Mouse (Mus musculus) brain, adult 10 weeks (tissue): ENCODE measurements around the gene Poldip2. TPM values are rescaled to one million over a fixed set of nuclear protein-coding genes. Genes with fewer than 3 reads are reported as not detected.

Experiments
- polyA plus RNA-seq: library from polyadenylated mRNA; stranded (reverse); fragments of 350-450 nt; fragmentation: Illumina TruSeq; extraction: RNeasy Lipid Tissue Mini Kit (QIAGEN cat#74804); gene quantifications from one replicate; pipeline ENCODE4 v1.2.3, GENCODE M21; 2015; ENCODE audit warnings: low read depth, low replicate concordance

Poldip2 gene
- 139 TPM for polyA plus RNA-seq

GRCm38 (mm10) chr11:78512025-78512957, at the start of gene Poldip2, which contains the start of gene Tmem199:
Poldip2 (plus strand) TSS chr11:78512193.
Tmem199 (minus strand) TSS chr11:78512172.

DNA sequence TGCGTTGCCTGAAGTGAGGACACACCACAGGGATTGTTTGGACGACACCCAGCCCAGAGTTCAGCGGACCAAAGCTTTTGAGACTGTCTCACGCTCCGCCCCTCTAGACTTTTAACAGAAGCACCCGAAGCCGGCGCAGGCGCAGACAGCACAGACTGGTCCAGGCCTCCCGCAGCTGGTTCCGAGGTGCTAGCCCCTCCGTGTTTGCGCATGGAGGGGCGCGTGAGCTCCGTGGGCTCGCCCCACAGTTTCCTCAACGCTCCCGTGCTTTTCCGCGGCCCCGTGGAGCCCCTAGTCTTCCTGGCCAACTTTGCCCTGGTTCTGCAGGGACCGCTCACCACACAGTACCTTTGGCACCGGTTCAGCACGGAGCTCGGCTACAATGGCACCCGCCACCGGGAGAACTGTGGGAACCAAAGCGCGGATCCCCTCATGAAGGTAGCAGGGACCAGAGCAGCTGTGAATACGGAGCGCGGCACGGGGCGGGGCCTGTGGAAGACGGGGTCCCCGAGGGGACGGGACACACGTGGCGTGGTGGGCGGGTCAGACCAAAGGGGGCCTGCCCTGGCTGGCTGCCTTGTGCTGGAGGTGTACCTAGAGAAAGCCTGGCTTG, 46.3 kb upstream of the Poldip2 start, which contains the start of gene Slc46a1:
Slc46a1 (plus strand) TSS at position 130 of the 613 bp plus-strand sequence.

DNA sequence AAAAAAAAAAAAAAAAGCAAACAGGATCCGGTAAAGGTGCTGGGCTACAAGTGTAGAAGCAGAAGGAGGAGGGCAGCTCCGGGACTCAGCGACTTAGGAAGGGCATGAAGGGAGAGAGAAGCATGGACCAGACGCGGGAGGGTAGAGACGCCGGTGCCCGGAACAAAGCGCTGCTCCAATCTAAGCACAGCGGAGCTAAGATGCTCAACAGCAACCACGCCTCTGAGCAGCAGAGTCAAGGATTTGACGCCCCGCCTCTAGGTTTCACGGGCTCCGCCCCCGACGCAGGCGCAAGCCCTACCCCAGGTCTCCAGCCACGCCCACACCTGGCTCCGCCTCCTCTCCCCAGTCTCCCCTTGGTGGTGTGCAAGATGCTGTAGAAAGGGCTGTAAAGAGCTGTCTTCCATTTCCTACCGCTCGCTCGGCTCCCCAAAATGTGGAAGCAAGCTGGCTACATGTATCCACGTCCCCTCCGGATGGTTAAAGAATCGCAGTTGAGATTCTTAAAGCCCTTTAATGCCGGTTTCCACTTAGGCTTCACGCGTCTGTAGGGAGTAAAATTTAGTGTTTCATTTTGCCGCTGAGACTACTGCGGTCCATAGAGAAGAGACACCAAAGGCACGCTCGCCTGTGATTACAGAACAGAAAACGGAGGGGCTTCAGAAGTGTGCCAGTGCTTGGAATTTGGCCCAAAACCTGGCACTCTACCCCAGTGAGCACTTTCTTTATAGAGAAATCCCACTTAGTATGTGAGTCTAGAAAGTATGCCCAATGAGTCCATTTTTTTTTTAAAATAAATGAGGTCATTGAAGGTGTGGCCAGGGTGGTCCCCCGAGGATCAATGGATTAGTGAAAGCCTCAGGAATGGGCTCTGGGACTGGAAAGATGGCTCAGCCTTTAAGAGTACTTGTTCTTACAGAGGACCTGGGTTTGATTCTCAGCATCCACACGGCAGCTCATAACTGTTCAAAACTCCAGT, 14.2 kb upstream of the Poldip2 start, which contains the start of gene Sarm1:
Sarm1 (minus strand) TSS at position 211 of the 979 bp plus-strand sequence.

GRCm38 (mm10) chr11:78499004-78499403, 13.0 kb upstream of the Poldip2 start, which contains the start of gene Vtn:
Vtn (plus strand) TSS chr11:78499091.

GRCm38 (mm10) chr11:78502909-78503650, 8.9 kb upstream of the Poldip2 start, which contains the start of gene Sebox:
Sebox (plus strand) TSS chr11:78503447.

GRCm38 (mm10) chr11:78536080-78536689, 24.2 kb downstream of the Poldip2 start, which contains the start of the genes Tnfaip1 and Ift20:
Tnfaip1 (minus strand) TSS chr11:78536332.
Ift20 (plus strand) TSS chr11:78536361.

GRCm38 (mm10) chr11:78550168-78551058, 38.4 kb downstream of the Poldip2 start, which contains the start of gene Tmem97:
Tmem97 (minus strand) TSS chr11:78550777.

Other genes with a start within 250 kb of the Poldip2 start
- 15.8 TPM for gene BC030499, start 221.4 kb upstream of the Poldip2 start, polyA plus RNA-seq
- gene Spag5, start 210.7 kb upstream of the Poldip2 start, polyA plus RNA-seq, result 8.5 TPM
- 1,477 TPM for gene Aldoc, start 189.2 kb upstream of the Poldip2 start, polyA plus RNA-seq
- 43.4 TPM for gene Pigs, start 183.8 kb upstream of the Poldip2 start, polyA plus RNA-seq
- gene Unc119, start 168.7 kb upstream of the Poldip2 start, polyA plus RNA-seq, result 49.8 TPM
- not detected for gene Foxn1, start 125.6 kb upstream of the Poldip2 start, polyA plus RNA-seq
- not detected for gene Slc13a2, start 90.0 kb upstream of the Poldip2 start, polyA plus RNA-seq
- gene Slc46a1, start 46.5 kb upstream of the Poldip2 start, polyA plus RNA-seq, result 10.3 TPM
- 16.7 TPM for gene Sarm1, start 14.4 kb upstream of the Poldip2 start, polyA plus RNA-seq
- gene Vtn, start 13.1 kb upstream of the Poldip2 start, polyA plus RNA-seq, result 86.5 TPM
- gene Sebox, start 8.7 kb upstream of the Poldip2 start, polyA plus RNA-seq, result 4.9 TPM
- gene Tmem199, start within 50 bp of the Poldip2 start, polyA plus RNA-seq, result 90.3 TPM
- 31.9 TPM for gene Tnfaip1, start 24.1 kb downstream of the Poldip2 start, polyA plus RNA-seq
- gene Ift20, start 24.2 kb downstream of the Poldip2 start, polyA plus RNA-seq, result 141 TPM
- gene Tmem97, start 38.6 kb downstream of the Poldip2 start, polyA plus RNA-seq, result 31.8 TPM
- gene Nlk, start 185.2 kb downstream of the Poldip2 start, polyA plus RNA-seq, result 70.7 TPM
- 27.6 TPM for gene Ccnq, start 239.5 kb downstream of the Poldip2 start, polyA plus RNA-seq